Mouse (Mus musculus): ENCODE results near the gene Sstr4. TPM values are rescaled to one million over a fixed set of nuclear protein-coding genes. Genes with fewer than 3 reads are reported as not detected.

Gene Sstr4
- polyA plus RNA-seq, 1 experiment from 2014 or later: 1.6 TPM

GRCm38 (mm10) chr2:148419776-148420175 lies 24.6 kb downstream of the Sstr4 start:
- no peaks in the 10 kb centered on the region for H3K9me3 ChIP-seq (ENCODE audit: control insufficient read depth, low read length)
- ATAC-seq: no peak
- H3K9ac ChIP-seq (ENCODE audit: low read depth, low read length): no peak overlapping the region
- H3K4me2 ChIP-seq (ENCODE audit: low read depth, low read length): no peak overlapping the region
- no peak overlapping the region for H3K4me3 ChIP-seq (ENCODE audit: low read length)
- no peak overlapping the region; the same call in 1 of the 2 replicates for H3K27ac ChIP-seq (ENCODE audit: low read length)
- H3K27me3 ChIP-seq (replicated peaks; ENCODE audit: control insufficient read depth, insufficient read depth, low read length): no peaks in the 10 kb centered on the region
- H3K4me1 ChIP-seq (ENCODE audit: control insufficient read depth, insufficient read depth, low read length): peaks cover 9% of the 10 kb centered on the region
- no peaks in the 10 kb centered on the region for H3K36me3 ChIP-seq (ENCODE audit: control insufficient read depth, insufficient read depth, low read length)
- 55% methylated on average over 2 of the region's 2 CpGs for WGBS

- Histone ChIP-seq H3K4me2 (ENCODE audit: low read depth, low read length) (no peak overlapping the region), H3K36me3 (ENCODE audit: control insufficient read depth, insufficient read depth, low read length) (no peaks in the 10 kb centered on the region), H3K9me3 (ENCODE audit: control insufficient read depth, low read length) (no peaks in the 10 kb centered on the region), H3K4me3 (ENCODE audit: low read length) (no peak overlapping the region), H3K27me3 (replicated peaks; ENCODE audit: control insufficient read depth, insufficient read depth, low read length) (no peaks in the 10 kb centered on the region), H3K27ac (ENCODE audit: low read length) (no peak overlapping the region), H3K9ac (ENCODE audit: low read depth, low read length) (no peak overlapping the region), H3K4me1 (ENCODE audit: control insufficient read depth, insufficient read depth, low read length) (peaks cover 9% of the 10 kb centered on the region)
- ATAC-seq: no peak
- 29% methylated on average over 1 of the region's 1 CpGs for WGBS
Observed at GRCm38 (mm10) chr2:148421112-148421511, 26.0 kb downstream of the Sstr4 start.

- peak; percentile 77 for ATAC-seq
- WGBS: 59% methylated on average over 1 of the region's 1 CpGs
- Histone ChIP-seq H3K4me1 (ENCODE audit: control insufficient read depth, insufficient read depth, low read length) (peaks cover 9% of the 10 kb centered on the region), H3K27me3 (replicated peaks; ENCODE audit: control insufficient read depth, insufficient read depth, low read length) (no peaks in the 10 kb centered on the region), H3K4me3 (ENCODE audit: low read length) (no peak overlapping the region), H3K4me2 (ENCODE audit: low read depth, low read length) (no peak overlapping the region), H3K9me3 (ENCODE audit: control insufficient read depth, low read length) (no peaks in the 10 kb centered on the region), H3K27ac (ENCODE audit: low read length) (no peak overlapping the region), H3K9ac (ENCODE audit: low read depth, low read length) (no peak overlapping the region), H3K36me3 (ENCODE audit: control insufficient read depth, insufficient read depth, low read length) (no peaks in the 10 kb centered on the region)
Observed at GRCm38 (mm10) chr2:148421706-148422105, 26.6 kb downstream of the Sstr4 start.

- ATAC-seq: no peak
- Histone ChIP-seq H3K36me3 (ENCODE audit: control insufficient read depth, insufficient read depth, low read length) (no peaks in the 10 kb centered on the region), H3K27me3 (replicated peaks; ENCODE audit: control insufficient read depth, insufficient read depth, low read length) (no peaks in the 10 kb centered on the region), H3K4me3 (ENCODE audit: low read length) (no peak overlapping the region), H3K9ac (ENCODE audit: low read depth, low read length) (no peak overlapping the region), H3K9me3 (ENCODE audit: control insufficient read depth, low read length) (no peaks in the 10 kb centered on the region), H3K4me1 (ENCODE audit: control insufficient read depth, insufficient read depth, low read length) (peaks cover 2% of the 10 kb centered on the region; the same call in 1 of the 2 replicates), H3K4me2 (ENCODE audit: low read depth, low read length) (no peak overlapping the region), H3K27ac (ENCODE audit: low read length) (no peak overlapping the region)
- WGBS: 71% methylated on average over 5 of the region's 5 CpGs
Observed at GRCm38 (mm10) chr2:148425709-148426382, 30.7 kb downstream of the Sstr4 start.

- no peak overlapping the region for H3K4me3 ChIP-seq (ENCODE audit: low read length)
- no peaks in the 10 kb centered on the region for H3K27me3 ChIP-seq (replicated peaks; ENCODE audit: control insufficient read depth, insufficient read depth, low read length)
- no peak overlapping the region for H3K9ac ChIP-seq (ENCODE audit: low read depth, low read length)
- peaks cover 2% of the 10 kb centered on the region; the same call in 1 of the 2 replicates for H3K4me1 ChIP-seq (ENCODE audit: control insufficient read depth, insufficient read depth, low read length)
- WGBS: 70% methylated on average over 3 of the region's 3 CpGs
- H3K4me2 ChIP-seq (ENCODE audit: low read depth, low read length): no peak overlapping the region
- H3K9me3 ChIP-seq (ENCODE audit: control insufficient read depth, low read length): no peaks in the 10 kb centered on the region
- H3K27ac ChIP-seq (ENCODE audit: low read length): no peak overlapping the region
- no peak for ATAC-seq
- H3K36me3 ChIP-seq (ENCODE audit: control insufficient read depth, insufficient read depth, low read length): no peaks in the 10 kb centered on the region
Observed at GRCm38 (mm10) chr2:148427553-148427952, 32.4 kb downstream of the Sstr4 start.

GRCm38 (mm10) chr2:148428523-148428922 lies 33.4 kb downstream of the Sstr4 start:
- WGBS: 74% methylated on average over 3 of the region's 3 CpGs
- Histone ChIP-seq H3K9ac (ENCODE audit: low read depth, low read length) (no peak overlapping the region), H3K27ac (ENCODE audit: low read length) (no peak overlapping the region), H3K4me1 (ENCODE audit: control insufficient read depth, insufficient read depth, low read length) (peaks cover 4% of the 10 kb centered on the region; the same call in 1 of the 2 replicates), H3K36me3 (ENCODE audit: control insufficient read depth, insufficient read depth, low read length) (no peaks in the 10 kb centered on the region), H3K4me2 (ENCODE audit: low read depth, low read length) (no peak overlapping the region), H3K27me3 (replicated peaks; ENCODE audit: control insufficient read depth, insufficient read depth, low read length) (no peaks in the 10 kb centered on the region), H3K9me3 (ENCODE audit: control insufficient read depth, low read length) (no peaks in the 10 kb centered on the region), H3K4me3 (ENCODE audit: low read length) (no peak overlapping the region)
- ATAC-seq: no peak

- no peak overlapping the region for H3K4me3 ChIP-seq (ENCODE audit: low read length)
- H3K27ac ChIP-seq (ENCODE audit: low read length): no peak overlapping the region
- H3K27me3 ChIP-seq (replicated peaks; ENCODE audit: control insufficient read depth, insufficient read depth, low read length): no peaks in the 10 kb centered on the region
- peaks cover 4% of the 10 kb centered on the region; the same call in 1 of the 2 replicates for H3K4me1 ChIP-seq (ENCODE audit: control insufficient read depth, insufficient read depth, low read length)
- H3K9me3 ChIP-seq (ENCODE audit: control insufficient read depth, low read length): no peaks in the 10 kb centered on the region
- H3K36me3 ChIP-seq (ENCODE audit: control insufficient read depth, insufficient read depth, low read length): no peaks in the 10 kb centered on the region
- no peak overlapping the region for H3K9ac ChIP-seq (ENCODE audit: low read depth, low read length)
- no peak overlapping the region for H3K4me2 ChIP-seq (ENCODE audit: low read depth, low read length)
- ATAC-seq: no peak
Observed at GRCm38 (mm10) chr2:148429001-148429505, 33.9 kb downstream of the Sstr4 start.

- ATAC-seq: no peak
- Histone ChIP-seq H3K27ac (ENCODE audit: low read length) (no peak overlapping the region), H3K4me2 (ENCODE audit: low read depth, low read length) (no peak overlapping the region), H3K27me3 (replicated peaks; ENCODE audit: control insufficient read depth, insufficient read depth, low read length) (no peaks in the 10 kb centered on the region), H3K9me3 (ENCODE audit: control insufficient read depth, low read length) (no peaks in the 10 kb centered on the region), H3K9ac (ENCODE audit: low read depth, low read length) (no peak overlapping the region), H3K4me3 (ENCODE audit: low read length) (no peak overlapping the region), H3K4me1 (ENCODE audit: control insufficient read depth, insufficient read depth, low read length) (peaks cover 4% of the 10 kb centered on the region; the same call in 1 of the 2 replicates), H3K36me3 (ENCODE audit: control insufficient read depth, insufficient read depth, low read length) (no peaks in the 10 kb centered on the region)
- WGBS: 56% methylated on average over 4 of the region's 4 CpGs
Observed at GRCm38 (mm10) chr2:148430941-148431340, 35.8 kb downstream of the Sstr4 start.

- Histone ChIP-seq H3K27ac (ENCODE audit: low read length) (no peak overlapping the region), H3K4me2 (ENCODE audit: low read depth, low read length) (no peak overlapping the region), H3K9ac (ENCODE audit: low read depth, low read length) (no peak overlapping the region), H3K4me1 (ENCODE audit: control insufficient read depth, insufficient read depth, low read length) (peaks cover 4% of the 10 kb centered on the region; the same call in 1 of the 2 replicates), H3K27me3 (replicated peaks; ENCODE audit: control insufficient read depth, insufficient read depth, low read length) (no peaks in the 10 kb centered on the region), H3K36me3 (ENCODE audit: control insufficient read depth, insufficient read depth, low read length) (no peaks in the 10 kb centered on the region), H3K4me3 (ENCODE audit: low read length) (no peak overlapping the region), H3K9me3 (ENCODE audit: control insufficient read depth, low read length) (no peaks in the 10 kb centered on the region)
- 41% methylated on average over 2 of the region's 2 CpGs for WGBS
- no peak for ATAC-seq
Observed at GRCm38 (mm10) chr2:148432346-148432745, 37.2 kb downstream of the Sstr4 start.
